9 mouse cellular contexts compared by ENCODE assay signal in genomic region chr16:92415702-92416118, GRCm38 (mm10). TPM values are rescaled to one million over a fixed set of nuclear protein-coding genes. Genes with fewer than 3 reads are reported as not detected.
DNase-seq lines count a peak whose midpoint lies in the region; ATAC-seq lines count a peak whose summit lies in the region.
"Had no signal": no experiment of that assay in that cellular context is flagged by ENCODE, and none has a peak within 500 bp of the region (broad histone marks: within the 10 kb centered on the region; RNA-seq: fewer than 3 reads in every experiment).

No protein-coding gene starts in this region.

- WGBS in limb, embryonic 12.5 days: 45% methylated on average over 7 of the region's 7 CpGs
- 49% methylated on average over 7 of the region's 7 CpGs for WGBS in limb, embryonic 10.5 days
- 51% methylated on average over 7 of the region's 7 CpGs for WGBS in limb, embryonic 13.5 days
- WGBS in hindbrain, embryonic 12.5 days: 35% methylated on average over 7 of the region's 7 CpGs

- no peaks in the 10 kb centered on the region for H3K9me3 ChIP-seq in limb, embryonic 12.5 days
- no peaks in the 10 kb centered on the region for H3K9me3 ChIP-seq in limb, embryonic 10.5 days (replicated peaks)
- H3K9me3 ChIP-seq in limb, embryonic 13.5 days: no peaks in the 10 kb centered on the region
- H3K9me3 ChIP-seq in hindbrain, embryonic 12.5 days (replicated peaks): no peaks in the 10 kb centered on the region

- peaks cover 33% of the 10 kb centered on the region for H3K4me1 ChIP-seq in limb, embryonic 12.5 days (replicated peaks)
- H3K4me1 ChIP-seq in limb, embryonic 10.5 days: peaks cover 41% of the 10 kb centered on the region
- H3K4me1 ChIP-seq in limb, embryonic 13.5 days: peaks cover 39% of the 10 kb centered on the region
- H3K4me1 ChIP-seq in hindbrain, embryonic 12.5 days: peaks cover 21% of the 10 kb centered on the region

- H3K9ac ChIP-seq in limb, embryonic 12.5 days (replicated peaks): no peak overlapping the region
- no peak overlapping the region for H3K9ac ChIP-seq in limb, embryonic 13.5 days
- H3K9ac ChIP-seq in hindbrain, embryonic 12.5 days: no peak overlapping the region

- peak; percentile 39 for DNase-seq in embryo, embryonic 10 days (ENCODE audit: low spot score)
- no peak for DNase-seq in embryo, embryonic 11 days
- no peak for DNase-seq in limb, embryonic 10.5 days (ENCODE audit: low spot score)
- no peak for DNase-seq in adrenal gland, adult (ENCODE audit: inconsistent age in 2 of 2, low spot score in 1 of 2)

- no peak for ATAC-seq in limb, embryonic 12.5 days (ENCODE audit: insufficient number of reproducible peaks, insufficient read depth, low FRiP score, low TSS enrichment, low read depth)
- ATAC-seq in limb, embryonic 13.5 days (ENCODE audit: low FRiP score, low read depth): no peak
- ATAC-seq in neutrophil, adult 5-6 weeks (ENCODE audit: extremely low read depth, insufficient number of reproducible peaks, low FRiP score, poor library complexity, severe bottlenecking): peak; percentile 73; the same call in 1 of the 2 replicates
- ATAC-seq in hindbrain, embryonic 12.5 days (ENCODE audit: low FRiP score): no peak

- peaks cover 4% of the 10 kb centered on the region; the same call in 1 of the 2 replicates for H3K36me3 ChIP-seq in limb, embryonic 12.5 days
- peaks cover 4% of the 10 kb centered on the region; the same call in 1 of the 2 replicates for H3K36me3 ChIP-seq in limb, embryonic 10.5 days
- no peaks in the 10 kb centered on the region for H3K36me3 ChIP-seq in limb, embryonic 13.5 days
- no peaks in the 10 kb centered on the region for H3K36me3 ChIP-seq in hindbrain, embryonic 12.5 days

- H3K4me2 ChIP-seq in limb, embryonic 12.5 days: no peak overlapping the region
- no peak overlapping the region for H3K4me2 ChIP-seq in limb, embryonic 13.5 days (replicated peaks)
- H3K4me2 ChIP-seq in hindbrain, embryonic 12.5 days (replicated peaks): no peak overlapping the region

- 0 out of 2 replicates have a peak overlapping the region, but pooled peaks have one; percentile 8 for H3K27ac ChIP-seq in limb, embryonic 12.5 days
- H3K27ac ChIP-seq in limb, embryonic 10.5 days: no peak overlapping the region
- peak overlapping the region; percentile 28; the same call in 1 of the 2 replicates for H3K27ac ChIP-seq in limb, embryonic 13.5 days
- no peak overlapping the region for H3K27ac ChIP-seq in hindbrain, embryonic 12.5 days

- H3K4me3 ChIP-seq in limb, embryonic 12.5 days (replicated peaks): no peak overlapping the region
- no peak overlapping the region for H3K4me3 ChIP-seq in limb, embryonic 10.5 days
- H3K4me3 ChIP-seq in limb, embryonic 13.5 days: no peak overlapping the region
- H3K4me3 ChIP-seq in hindbrain, embryonic 12.5 days: no peak overlapping the region

- no peaks in the 10 kb centered on the region for H3K27me3 ChIP-seq in limb, embryonic 12.5 days
- no peaks in the 10 kb centered on the region for H3K27me3 ChIP-seq in limb, embryonic 10.5 days (ENCODE audit: low read depth, poor library complexity, severe bottlenecking)
- 0 out of 2 replicates have a peak, but pooled peaks cover 4% of the 10 kb centered on the region for H3K27me3 ChIP-seq in limb, embryonic 13.5 days
- no peaks in the 10 kb centered on the region for H3K27me3 ChIP-seq in hindbrain, embryonic 12.5 days

RNA-seq across cellular contexts. Expression of gene Rcan1, which starts 55.0 kb away (rescaled TPM):
- 32.3 and 32.6 TPM in 2 replicates for polyA plus RNA-seq in limb, embryonic 12.5 days (2016; fragmentation: Nextera tagmentation; extraction: Ambion mirVana)
- polyA plus RNA-seq in limb, embryonic 10.5 days (2016; fragmentation: Nextera tagmentation; extraction: Ambion mirVana): 26.1 and 28.0 TPM in 2 replicates
- polyA plus RNA-seq in limb, embryonic 13.5 days (2015; fragmentation: Nextera tagmentation; extraction: Ambion mirVana): 33.7 and 35.8 TPM in 2 replicates
- total RNA-seq in neutrophil, adult 5-6 weeks (2017): 7.3 and 8.3 TPM in 2 replicates
- 44.5 and 47.2 TPM in 2 replicates for polyA plus RNA-seq in hindbrain, embryonic 12.5 days (2016; fragmentation: Nextera tagmentation; extraction: Ambion mirVana)

RNA-seq across cellular contexts. Expression of gene Kcne1, which starts 56.4 kb away (rescaled TPM):
- polyA plus RNA-seq in limb, embryonic 12.5 days (2016; fragmentation: Nextera tagmentation; extraction: Ambion mirVana): 0.13 TPM in 1 of 2 replicates, not detected in the other
- polyA plus RNA-seq in limb, embryonic 10.5 days (2016; fragmentation: Nextera tagmentation; extraction: Ambion mirVana): 0.05 and 0.40 TPM in 2 replicates
- polyA plus RNA-seq in limb, embryonic 13.5 days (2015; fragmentation: Nextera tagmentation; extraction: Ambion mirVana): 0.17 and 0.22 TPM in 2 replicates
- not detected in 2 replicates for total RNA-seq in neutrophil, adult 5-6 weeks (2017)
- polyA plus RNA-seq in hindbrain, embryonic 12.5 days (2016; fragmentation: Nextera tagmentation; extraction: Ambion mirVana): 0.13 and 0.29 TPM in 2 replicates
- polyA plus RNA-seq: large intestine, adult 2 months had no signal

Comparison
In these comparisons a context has a peak if more than half of its experiments do, and no peak if none do; other contexts are left out.
1. H3K27ac ChIP-seq: peak in limb, embryonic 12.5 days (single experiment) and limb, embryonic 13.5 days (single experiment); none in limb, embryonic 10.5 days (single experiment) and hindbrain, embryonic 12.5 days (single experiment).